Mouse (Mus musculus) thymus, adult 2 months (tissue): ENCODE results near the gene Epb41.

ENCODE experiments used
- CTCF ChIP-seq: fragments of 200-500 bp; IDR thresholded peaks from 2 replicates; pipeline ENCODE4 v1.5.1; 2012; ENCODE audit warnings: mild to moderate bottlenecking, control low read depth, low read length, moderate library complexity, borderline replicate concordance; ENCODE audit not compliant: control insufficient read depth, poor library complexity, insufficient read depth; ENCODE audit errors: extremely low read depth
- POLR2A ChIP-seq: fragments of 200-500 bp; IDR thresholded peaks from 2 replicates; pipeline ENCODE4 v1.6.1; 2012; ENCODE audit warnings: mild to moderate bottlenecking, low read length, control low read depth, moderate library complexity; ENCODE audit not compliant: control insufficient read depth, poor library complexity, insufficient read depth; ENCODE audit errors: extremely low read depth

GRCm38 (mm10) chr4:132057311-132057710 is 17.8 kb downstream of the Epb41 start:
- TF ChIP-seq CTCF (no peak), POLR2A (no peak)
